Mouse (Mus musculus) bone marrow, adult 2 months (tissue): ENCODE measurements at regions not wholly inside any gene's neighbourhood (a gene's known extent, or its start where the extent isn't known, plus 50 kb on each side); places are given as distances from the start of the nearest gene placed in this dataset.

ENCODE experiments used
- CTCF ChIP-seq: fragments of 200-500 bp; IDR thresholded peaks from 2 replicates; pipeline ENCODE4 v1.5.1; 2011; ENCODE audit warnings: low read length, control low read depth; ENCODE audit not compliant: control insufficient read depth, insufficient read depth
- POLR2A ChIP-seq: fragments of 200-500 bp; IDR thresholded peaks from 2 replicates; pipeline ENCODE4 v1.6.1; 2011; ENCODE audit warnings: low read depth, mild to moderate bottlenecking, control low read depth, low read length, borderline replicate concordance; ENCODE audit not compliant: control insufficient read depth

GRCm38 (mm10) chr15:85635425-85635824, 53.2 kb upstream of the Wnt7b start:
- TF ChIP-seq CTCF (no peak), POLR2A (no peak)
